Mouse (Mus musculus) layer of hippocampus, adult 8-10 months (tissue): ENCODE data around the gene Nme3. TPM values are rescaled to one million over a fixed set of nuclear protein-coding genes. Genes with fewer than 3 reads are reported as not detected.

Experiments
- total RNA-seq, 4 experiments: library from RNA; stranded (reverse); gene quantifications; 2 replicates each; pipeline ENCODE4 v1.2.4; 2022

Nme3 gene
- total RNA-seq, 4 experiments from 2014 or later = 50.9 to 64.2 (median 51.9) TPM

Other genes starting within 250 kb of the Nme3 start
- gene Slc9a3r2, start 246.2 kb upstream of the Nme3 start, total RNA-seq = 10 to 100 TPM; 41.9 to 48.7 (median 44.1) TPM
- gene Npw, start 238.0 kb upstream of the Nme3 start, total RNA-seq = 1 to 10 TPM in 3 of 4 experiments, not detected in 1; 1.1 to 2.6 (median 2.5) TPM
- 10 to 100 TPM; 36.8 to 41.6 (median 38.2) TPM for gene Zfp598, start 226.8 kb upstream of the Nme3 start, total RNA-seq
- gene Syngr3, start 206.5 kb upstream of the Nme3 start, total RNA-seq = 100 to 1,000 TPM; 137 to 165 (median 150) TPM
- 10 to 100 TPM; 17.9 to 23.4 (median 21.1) TPM for gene Gfer, start 200.3 kb upstream of the Nme3 start, total RNA-seq
- gene Noxo1, start 200.3 kb upstream of the Nme3 start, total RNA-seq = 1 to 10 TPM; 2.0 to 4.3 (median 3.4) TPM
- gene Tbl3, start 188.8 kb upstream of the Nme3 start, total RNA-seq = 10 to 100 TPM; 24.2 to 32.3 (median 27.8) TPM
- under 1 TPM in 2 of 4 experiments, not detected in 2; 0.36 to 0.47 TPM for gene Rnf151, start 178.4 kb upstream of the Nme3 start, total RNA-seq
- 100 to 1,000 TPM; 282 to 365 (median 323) TPM for gene Rps2, start 178.4 kb upstream of the Nme3 start, total RNA-seq
- 100 to 1,000 TPM; 214 to 227 (median 222) TPM for gene Ndufb10, start 172.0 kb upstream of the Nme3 start, total RNA-seq
- under 1 TPM; 0.23 to 0.77 (median 0.54) TPM for gene Rpl3l, start 168.7 kb upstream of the Nme3 start, total RNA-seq
- 10 to 100 TPM; 41.1 to 50.5 (median 47.2) TPM for gene Msrb1, start 159.9 kb upstream of the Nme3 start, total RNA-seq
- gene Hs3st6, start 143.5 kb upstream of the Nme3 start, total RNA-seq = under 1 TPM in 1 of 4 experiments, not detected in 3; 0.23 TPM
- not detected for gene Meiob, start 92.2 kb upstream of the Nme3 start, total RNA-seq
- 100 to 1,000 TPM; 121 to 133 (median 126) TPM for gene Hagh, start 56.4 kb upstream of the Nme3 start, total RNA-seq
- gene Fahd1, start 46.1 kb upstream of the Nme3 start, total RNA-seq = 10 to 100 TPM; 18.5 to 21.1 (median 20.6) TPM
- gene Igfals, start 30.5 kb upstream of the Nme3 start, total RNA-seq = not detected
- gene Nubp2, start 10.2 kb upstream of the Nme3 start, total RNA-seq = 10 to 100 TPM; 32.1 to 36.8 (median 33.3) TPM
- 10 to 100 TPM; 40.6 to 45.3 (median 41.8) TPM for gene Spsb3, start 9.9 kb upstream of the Nme3 start, total RNA-seq
- 10 to 100 TPM; 54.6 to 64.3 (median 62.0) TPM for gene Eme2, start 1.4 kb upstream of the Nme3 start, total RNA-seq
- gene Mrps34, start 1.4 kb upstream of the Nme3 start, total RNA-seq = 10 to 100 TPM; 63.3 to 78.7 (median 73.4) TPM
- 100 to 1,000 TPM; 384 to 435 (median 406) TPM for gene Mapk8ip3, start 40.5 kb downstream of the Nme3 start, total RNA-seq
- 1 to 10 TPM; 5.5 to 8.8 (median 7.9) TPM for gene Jpt2, start 64.2 kb downstream of the Nme3 start, total RNA-seq
- gene Cramp1l, start 119.3 kb downstream of the Nme3 start, total RNA-seq = 10 to 100 TPM; 25.2 to 28.6 (median 26.7) TPM
- 10 to 100 TPM; 22.1 to 25.1 (median 23.5) TPM for gene Ift140, start 119.6 kb downstream of the Nme3 start, total RNA-seq
- 1 to 10 TPM; 7.4 to 9.3 (median 8.1) TPM for gene Tmem204, start 187.1 kb downstream of the Nme3 start, total RNA-seq
- 10 to 100 TPM; 32.8 to 38.7 (median 36.8) TPM for gene Telo2, start 219.5 kb downstream of the Nme3 start, total RNA-seq
- gene Ptx4, start 224.3 kb downstream of the Nme3 start, total RNA-seq = 1 to 10 TPM in 3 of 4 experiments, under 1 TPM in 1; 0.89 to 3.9 (median 1.8) TPM
- 10 to 100 TPM; 54.7 to 61.5 (median 58.9) TPM for gene Clcn7, start 236.9 kb downstream of the Nme3 start, total RNA-seq